Mouse (Mus musculus): ENCODE data around the gene B230118H07Rik. TPM values are rescaled to one million over a fixed set of nuclear protein-coding genes. Genes with fewer than 3 reads are reported as not detected.
A peak's percentile ranks its signal among the peaks of the same experiment; 100 is the strongest.

B230118H07Rik gene
- total RNA-seq, 2 experiments from 2014 or later: 28.6 to 30.2 TPM

DNA sequence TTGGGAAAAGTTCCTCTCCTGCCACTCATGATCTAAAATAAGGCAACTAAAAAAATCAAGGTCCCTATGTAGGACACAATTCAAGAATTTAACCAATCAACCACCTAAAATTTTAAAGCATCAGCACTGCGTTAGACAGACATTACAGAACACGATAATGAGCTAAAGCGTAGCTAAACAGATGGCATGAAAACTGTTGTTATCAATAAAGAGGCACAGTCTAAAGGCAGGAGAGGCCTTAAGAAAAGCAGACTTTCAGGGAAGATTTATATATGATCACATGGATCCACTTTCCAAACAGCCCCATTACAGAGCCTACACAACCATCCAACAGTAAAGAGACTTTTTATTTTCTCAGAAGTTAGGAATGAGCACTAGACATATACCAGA, 16.4 kb upstream of the B230118H07Rik start:
- no peak for DNase-seq (ENCODE audit: extremely low spot score in 1 of 2, low spot score in 2 of 2)
- TF ChIP-seq CTCF (IDR thresholded peaks at IDR 0.05): no peak
- H3K27ac ChIP-seq: peak overlapping the region; percentile 63; the same call in 1 of the 2 replicates
- no peak overlapping the region for H3K4me3 ChIP-seq
- intact Hi-C loops (cut with DNase I): no loop called here

DNA sequence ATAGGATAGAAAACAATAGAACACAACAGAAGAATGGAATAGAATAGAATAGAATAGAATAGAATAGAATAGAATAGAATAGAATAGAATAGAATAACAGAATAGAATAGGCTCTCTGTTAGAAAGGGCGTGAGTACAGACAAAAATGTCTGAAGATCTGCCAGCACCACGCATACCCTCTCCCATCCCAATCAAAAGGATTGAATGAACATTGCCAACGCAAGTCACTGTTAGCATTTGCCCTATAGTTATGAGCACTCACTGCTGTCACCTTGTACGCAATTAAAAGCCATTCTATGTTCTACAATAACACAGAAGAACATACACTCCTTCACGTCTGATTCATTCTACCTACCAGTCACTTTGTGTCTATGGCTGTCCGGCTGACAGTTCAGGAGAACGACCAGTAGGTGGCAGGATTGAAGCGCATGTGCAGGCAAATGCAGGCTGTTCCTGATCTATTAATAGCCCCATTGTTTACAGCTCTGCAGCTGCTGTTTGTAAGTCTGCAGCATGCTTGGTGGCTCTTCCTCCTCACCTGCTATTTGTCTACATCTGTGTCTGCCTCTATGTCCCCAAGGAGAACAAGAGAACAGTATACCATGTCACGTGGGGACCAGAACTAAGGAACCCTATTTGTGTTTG, 15.8 kb upstream of the B230118H07Rik start:
- peak; percentile 90 for TF ChIP-seq CTCF (IDR thresholded peaks at IDR 0.05)
- intact Hi-C loops (cut with DNase I): no loop called here
- peak; percentile 58 to 60 for DNase-seq (ENCODE audit: extremely low spot score in 1 of 2, low spot score in 2 of 2)
- Histone ChIP-seq H3K4me3 (no peak overlapping the region), H3K27ac (peak overlapping the region; percentile 7; the same call in 1 of the 2 replicates)

DNA sequence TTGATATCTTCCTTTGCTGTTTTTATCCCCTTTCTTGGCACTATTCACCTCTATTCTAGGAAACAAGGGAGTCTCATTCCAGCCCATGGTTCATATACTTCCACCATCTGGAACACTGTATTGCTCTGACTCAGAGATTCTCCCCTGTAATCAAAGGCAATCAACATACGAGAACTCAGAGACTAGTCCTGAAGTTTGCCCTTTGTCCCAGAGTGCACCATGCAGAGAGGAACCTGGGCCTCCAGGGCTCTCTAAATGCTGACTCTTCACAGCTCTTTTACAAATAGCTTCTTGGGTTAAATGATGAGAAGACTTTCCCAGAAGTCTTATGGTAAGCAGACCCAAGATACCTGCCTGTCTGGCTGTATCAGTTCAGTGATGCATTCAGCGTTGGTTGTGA, 11.2 kb upstream of the B230118H07Rik start:
- intact Hi-C loops (cut with DNase I): no loop called here
- DNase-seq (ENCODE audit: extremely low spot score in 1 of 2, low spot score in 2 of 2): no peak
- no peak overlapping the region for H3K4me3 ChIP-seq
- H3K27ac ChIP-seq: no peak overlapping the region
- TF ChIP-seq CTCF (IDR thresholded peaks at IDR 0.05): no peak

DNA sequence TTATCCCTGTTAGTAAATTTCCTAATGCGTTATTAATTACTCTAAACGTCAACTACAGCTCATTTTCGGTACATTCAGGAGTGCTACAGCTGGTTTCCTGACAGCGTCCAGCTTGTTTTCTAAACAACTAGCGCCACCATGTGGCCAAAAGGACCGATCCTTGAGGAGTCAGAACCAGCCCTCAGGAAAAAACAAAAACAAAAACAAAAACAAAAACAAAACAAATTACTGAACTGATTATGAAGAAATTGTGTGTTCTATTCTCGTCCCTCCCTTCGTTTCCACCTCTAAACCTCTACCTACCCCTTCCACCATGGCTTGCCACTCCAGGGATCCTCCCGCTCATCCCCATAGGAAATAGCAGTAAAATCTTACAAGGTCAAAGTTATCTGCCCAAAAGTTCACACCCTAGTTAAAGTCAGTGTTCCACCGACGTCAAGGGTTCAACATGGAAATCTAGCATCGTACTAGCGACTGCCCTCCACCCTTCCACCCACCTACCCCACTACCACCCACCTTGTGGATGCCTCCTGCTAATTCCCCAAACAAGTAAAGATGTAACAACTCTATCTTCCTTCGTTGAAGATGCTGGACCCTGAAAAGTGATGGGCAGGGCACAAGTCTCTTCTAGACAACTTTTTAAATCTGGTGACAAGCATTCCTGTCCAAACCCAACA, 3.7 kb upstream of the B230118H07Rik start:
- Histone ChIP-seq H3K27ac (no peak overlapping the region), H3K4me3 (peak overlapping the region; percentile 54)
- peak; percentile 71 for TF ChIP-seq CTCF (IDR thresholded peaks at IDR 0.05)
- intact Hi-C loops (cut with DNase I): loop anchor here (1.0 to 2.0 kb wide), 3 partner anchors 54 to 181 kb away; no protein-coding TSS in a partner anchor
- DNase-seq (ENCODE audit: extremely low spot score in 1 of 2, low spot score in 2 of 2): peak; percentile 76 to 78

DNA sequence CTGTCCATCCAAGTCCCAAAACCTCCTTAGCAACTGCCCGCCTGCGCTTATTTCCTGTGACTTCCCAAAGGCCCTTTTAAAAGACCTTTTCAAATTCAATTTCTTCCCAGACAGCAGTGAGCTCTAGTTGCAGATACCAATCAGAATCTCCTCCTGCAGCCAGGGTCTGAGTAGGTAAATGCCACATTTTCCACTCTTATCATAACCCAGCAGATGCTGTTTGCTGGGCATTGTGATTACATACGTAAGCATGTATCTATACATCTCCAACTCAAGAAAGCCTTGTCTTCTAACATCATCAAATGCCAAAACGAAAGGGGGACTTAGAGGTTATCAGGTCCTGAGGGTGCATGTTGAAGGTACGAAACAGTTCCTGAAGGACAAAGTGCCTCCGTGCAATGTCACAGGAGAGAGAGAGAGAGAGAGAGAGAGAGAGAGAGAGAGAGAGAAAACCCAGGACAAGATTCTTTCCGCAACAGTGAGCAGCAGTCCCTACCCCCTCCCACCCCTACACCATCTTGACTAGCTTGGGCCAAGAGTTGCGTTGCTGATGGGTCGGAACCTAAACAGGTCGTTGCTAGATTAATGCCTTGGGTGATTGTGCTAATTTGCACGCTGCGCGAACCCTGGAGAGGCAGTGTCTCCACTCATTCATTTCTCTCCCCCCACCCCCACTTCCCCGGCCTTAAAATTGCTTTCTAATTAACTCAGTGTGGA, 3.0 kb upstream of the B230118H07Rik start:
- peak overlapping the region; percentile 54 for H3K4me3 ChIP-seq
- no peak for TF ChIP-seq CTCF (IDR thresholded peaks at IDR 0.05)
- H3K27ac ChIP-seq: no peak overlapping the region
- DNase-seq (ENCODE audit: extremely low spot score in 1 of 2, low spot score in 2 of 2): peak in 1 of 2 experiments; percentile 20
- intact Hi-C loops (cut with DNase I): loop anchor here (2.0 kb wide), 1 partner anchor 54 kb away; no protein-coding TSS in a partner anchor

DNA sequence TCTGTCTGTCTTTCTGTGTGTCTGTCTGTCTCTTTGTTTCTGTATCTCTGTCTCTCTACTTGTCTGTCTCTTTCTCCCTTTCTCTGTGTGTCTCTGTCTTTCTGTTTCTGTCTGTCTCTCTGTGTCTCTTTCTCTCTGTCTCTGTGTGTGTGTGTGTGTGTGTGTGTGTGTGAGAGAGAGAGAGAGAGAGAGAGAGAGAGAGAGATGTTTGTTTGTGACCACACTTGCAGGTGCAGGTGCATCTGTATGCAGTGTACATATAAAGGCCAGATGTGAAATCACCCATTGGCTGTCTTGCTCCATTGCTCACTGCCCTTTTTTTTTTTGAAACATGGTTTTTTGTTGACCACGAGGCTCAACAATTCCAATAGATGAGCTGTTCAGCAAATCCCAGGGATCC, 1.1 kb upstream of the B230118H07Rik start:
- Histone ChIP-seq H3K27ac (no peak overlapping the region), H3K4me3 (no peak overlapping the region)
- intact Hi-C loops (cut with DNase I): no loop called here
- DNase-seq (ENCODE audit: extremely low spot score in 1 of 2, low spot score in 2 of 2): no peak
- no peak for TF ChIP-seq CTCF (IDR thresholded peaks at IDR 0.05)

DNA sequence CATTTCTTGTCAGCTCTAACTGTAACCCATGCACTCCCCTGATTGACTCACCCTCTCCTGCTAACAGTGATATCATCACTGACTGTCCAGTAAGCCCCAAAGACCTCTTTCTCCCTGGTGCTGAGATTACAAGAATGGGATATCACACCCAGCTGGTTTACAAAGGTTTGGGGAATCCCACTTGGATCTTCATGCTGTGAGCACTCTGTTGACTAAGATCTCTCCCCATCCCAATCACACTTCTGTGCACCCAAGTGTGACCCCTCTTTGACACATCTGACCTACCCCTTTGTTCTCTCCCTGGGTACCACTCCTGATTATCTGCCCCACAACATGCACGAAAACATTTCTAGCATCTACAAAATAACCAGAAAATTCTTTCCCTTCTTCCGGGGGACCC, 971 bp downstream of the B230118H07Rik start:
- no peak for DNase-seq (ENCODE audit: extremely low spot score in 1 of 2, low spot score in 2 of 2)
- Histone ChIP-seq H3K4me3 (no peak overlapping the region), H3K27ac (no peak overlapping the region)
- no peak for TF ChIP-seq CTCF (IDR thresholded peaks at IDR 0.05)
- intact Hi-C loops (cut with DNase I): no loop called here

DNA sequence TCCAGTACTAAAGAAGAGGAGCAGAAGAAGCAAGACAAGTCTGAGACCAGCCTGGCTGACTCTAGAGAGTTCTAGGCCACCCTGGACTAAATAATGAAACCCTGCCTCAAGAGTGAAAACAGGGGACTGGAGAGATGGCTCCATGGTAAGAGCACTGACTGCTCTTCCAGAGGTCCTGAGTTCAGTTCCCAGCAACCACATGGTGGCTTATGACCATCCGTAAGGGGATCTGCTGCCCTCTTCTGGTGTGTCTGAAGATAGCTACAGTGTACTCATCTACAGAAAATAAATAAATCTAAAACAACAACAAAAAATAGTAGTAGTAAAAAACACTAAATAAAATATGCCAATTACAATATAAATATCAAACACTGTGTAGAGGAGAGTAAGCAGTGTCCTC, 3.5 kb downstream of the B230118H07Rik start:
- intact Hi-C loops (cut with DNase I): no loop called here
- no peak overlapping the region for H3K27ac ChIP-seq
- no peak; the same call in 1 of the 2 replicates for TF ChIP-seq CTCF (IDR thresholded peaks at IDR 0.05)
- DNase-seq (ENCODE audit: extremely low spot score in 1 of 2, low spot score in 2 of 2): no peak
- no peak overlapping the region for H3K4me3 ChIP-seq

DNA sequence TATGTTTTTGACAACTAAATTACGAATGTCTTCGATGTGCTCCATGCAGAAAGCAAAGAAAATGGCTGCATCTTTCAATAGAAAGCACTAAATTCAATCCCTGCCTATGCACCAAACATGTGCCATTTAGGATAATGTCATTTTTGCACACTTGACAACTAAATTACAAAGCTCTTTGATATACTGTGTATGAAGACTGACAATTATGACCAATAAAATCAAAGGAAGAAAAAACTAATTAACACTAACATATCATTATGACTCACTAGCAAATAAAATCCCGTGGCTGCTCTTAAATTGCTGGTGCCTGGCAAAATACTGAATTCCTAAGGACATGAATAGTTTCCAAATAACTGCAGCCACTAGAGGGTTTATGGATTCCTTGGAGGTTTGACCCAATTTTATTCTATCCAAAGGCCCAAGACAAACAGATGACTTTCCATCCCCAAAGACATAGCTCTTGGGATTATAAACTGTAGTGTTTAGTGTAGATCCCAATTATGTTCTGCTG, 9.4 kb downstream of the B230118H07Rik start:
- intact Hi-C loops (cut with DNase I): no loop called here
- TF ChIP-seq CTCF (IDR thresholded peaks at IDR 0.05): no peak; the same call in 1 of the 2 replicates
- Histone ChIP-seq H3K27ac (no peak overlapping the region), H3K4me3 (no peak overlapping the region)
- no peak for DNase-seq (ENCODE audit: extremely low spot score in 1 of 2, low spot score in 2 of 2)

DNA sequence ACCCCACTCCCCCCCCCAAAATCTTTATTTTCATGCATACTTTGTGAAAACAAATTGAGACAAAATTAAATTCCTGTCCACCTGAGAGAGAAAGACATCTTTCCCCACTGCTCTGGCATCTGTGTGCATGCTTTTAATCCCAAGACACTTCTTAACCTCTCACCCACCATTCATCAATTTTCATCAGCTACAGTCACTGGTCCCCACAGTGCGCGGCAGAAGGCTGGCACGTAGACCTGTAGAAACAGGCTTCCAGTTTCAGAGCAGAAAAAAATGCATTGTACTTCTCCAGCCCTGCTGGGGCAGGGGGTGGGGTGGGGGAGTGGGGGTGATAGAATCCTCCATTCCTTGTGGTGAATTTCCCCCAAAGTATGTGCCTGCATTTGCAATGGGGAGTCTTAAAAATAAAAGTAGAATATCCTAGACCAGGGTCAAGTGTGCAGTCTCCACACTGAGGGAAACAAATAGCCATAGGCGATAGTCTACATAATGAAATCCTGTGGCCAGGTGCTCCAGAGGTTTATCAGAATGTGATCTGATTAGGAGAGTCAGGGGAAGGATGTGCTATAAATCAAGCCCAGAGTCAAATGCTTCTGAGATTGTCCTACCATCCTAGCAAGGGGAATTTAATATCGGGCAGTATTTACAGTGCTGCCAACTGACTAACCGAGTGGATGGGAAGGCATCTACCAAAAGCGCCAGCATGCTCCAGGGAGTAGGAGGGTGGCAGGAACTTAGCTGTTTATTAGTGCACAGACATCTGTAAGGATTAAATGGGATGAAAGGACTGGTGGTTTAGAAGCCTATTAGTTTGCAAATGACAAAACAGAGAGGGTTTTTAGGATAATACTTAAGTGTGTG, 10.1 kb downstream of the B230118H07Rik start:
- H3K4me3 ChIP-seq: no peak overlapping the region
- no peak overlapping the region for H3K27ac ChIP-seq
- intact Hi-C loops (cut with DNase I): no loop called here
- no peak for TF ChIP-seq CTCF (IDR thresholded peaks at IDR 0.05)
- no peak for DNase-seq (ENCODE audit: extremely low spot score in 1 of 2, low spot score in 2 of 2)

Measured in left cerebral cortex, adult 2 months (tissue).